Mouse (Mus musculus) midbrain, postnatal 0 days (tissue): Measurements from ENCODE around the gene Sufu. TPM values are rescaled to one million over a fixed set of nuclear protein-coding genes. Genes with fewer than 3 reads are reported as not detected.

ENCODE experiments used
- ATAC-seq: fragments of 200-750 bp; cut with Nextera tagmentation; 2 replicates; pipeline ENCODE4 v1.8.0; 2017; ENCODE audit warnings: moderate number of reproducible peaks, mild to moderate bottlenecking, moderate TSS enrichment, moderate library complexity; ENCODE audit not compliant: low FRiP score
- DNase-seq: peaks from one replicate; pipeline ENCODE4 v3.0.0-alpha.2; 2015; ENCODE audit warnings: low spot score
- H3K27ac ChIP-seq: fragments of 300-500 bp; sonication (generic); 2 replicates; pipeline ENCODE4 v1.5.1; 2014; ENCODE audit warnings: low read depth, mild to moderate bottlenecking, low read length, mixed read lengths
- H3K27me3 ChIP-seq: fragments of 300-500 bp; sonication (generic); 2 replicates; pipeline ENCODE4 v1.6.1; 2014; ENCODE audit warnings: low read length, control low read depth, mixed read lengths; ENCODE audit not compliant: insufficient read depth
- H3K36me3 ChIP-seq: fragments of 300-500 bp; sonication (generic); 2 replicates; pipeline ENCODE4 v1.6.1; 2014; ENCODE audit warnings: low read length, control low read depth, mixed read lengths; ENCODE audit not compliant: insufficient read depth
- H3K4me1 ChIP-seq: fragments of 300-500 bp; sonication (generic); 2 replicates; pipeline ENCODE4 v1.6.1; 2014; ENCODE audit warnings: mild to moderate bottlenecking, control low read depth, antibody characterized with exemption, low read length, mixed read lengths; ENCODE audit not compliant: insufficient read depth
- H3K4me2 ChIP-seq: fragments of 300-500 bp; sonication (generic); 2 replicates; pipeline ENCODE4 v1.6.1; 2014; ENCODE audit warnings: low read depth, mild to moderate bottlenecking, low read length, mixed read lengths; ENCODE audit not compliant: poor library complexity, severe bottlenecking
- H3K4me3 ChIP-seq: fragments of 300-500 bp; sonication (generic); 2 replicates; pipeline ENCODE4 v1.5.1; 2014; ENCODE audit warnings: low read depth, mild to moderate bottlenecking, low read length, moderate library complexity
- H3K9ac ChIP-seq: fragments of 300-500 bp; sonication (generic); replicated peaks from 2 replicates; pipeline ENCODE4 v1.6.1; 2014; ENCODE audit warnings: mild to moderate bottlenecking, low read length, moderate library complexity, mixed read lengths; ENCODE audit not compliant: poor library complexity, severe bottlenecking
- H3K9me3 ChIP-seq: fragments of 300-500 bp; sonication (generic); 2 replicates; pipeline ENCODE4 v1.6.1; 2016; ENCODE audit warnings: low read length, control low read depth
- CTCF ChIP-seq: IDR thresholded peaks from 2 replicates; pipeline ENCODE4 v1.5.1; 2016; ENCODE audit warnings: antibody characterized with exemption, mild to moderate bottlenecking
- WGBS: fragments of 180-500 bp; shearing (Covaris S2); extraction: QIAGEN DNeasy Blood & Tissue Kit; methylation state at CpG from one replicate; pipeline ENCODE4 v1.1.7; 2014; 5-methylcytosine and 5-hydroxymethylcytosine counted together
- polyA plus RNA-seq: library from polyadenylated mRNA; unstranded; fragments of >200 nt; fragmentation: Nextera tagmentation; extraction: Ambion mirVana; gene quantifications from 2 replicates; pipeline ENCODE4 v1.2.1, GENCODE M21; 2015
- total RNA-seq: library from RNA; depleted of rRNA; stranded (reverse); fragments of >200 nt; gene quantifications from 2 replicates; pipeline ENCODE4 v1.2.3, GENCODE M21; 2014

Gene Sufu
- total and polyA plus RNA-seq, 2 experiments from 2014 or later, result 11.5 to 13.2 TPM

- Histone ChIP-seq H3K27ac (no peak overlapping the region), H3K9me3 (no peaks in the 10 kb centered on the region; the same call in 1 of the 2 replicates), H3K36me3 (peaks cover 3% of the 10 kb centered on the region; the same call in 1 of the 2 replicates), H3K27me3 (no peaks in the 10 kb centered on the region), H3K9ac (no peak overlapping the region), H3K4me2 (no peak overlapping the region), H3K4me1 (no peaks in the 10 kb centered on the region), H3K4me3 (no peak overlapping the region)
- DNase-seq (no peak), ATAC-seq (no peak)
- no peak for TF ChIP-seq CTCF
- 94% methylated on average over 1 of the region's 1 CpGs for WGBS
Measured at GRCm38 (mm10) chr19:46489448-46489847, 92.8 kb downstream of the Sufu start.

GRCm38 (mm10) chr19:46490634-46491033 is 93.9 kb downstream of the Sufu start:
- H3K9ac ChIP-seq, result no peak overlapping the region
- no peaks in the 10 kb centered on the region; the same call in 1 of the 2 replicates for H3K9me3 ChIP-seq
- no peak; the same call in 1 of the 2 replicates for TF ChIP-seq CTCF
- ATAC-seq (no peak), DNase-seq (no peak)
- no peak overlapping the region for H3K27ac ChIP-seq
- H3K36me3 ChIP-seq, result peaks cover 3% of the 10 kb centered on the region; the same call in 1 of the 2 replicates
- no peaks in the 10 kb centered on the region for H3K27me3 ChIP-seq
- H3K4me2 ChIP-seq, result no peak overlapping the region
- H3K4me3 ChIP-seq, result no peak overlapping the region
- no peaks in the 10 kb centered on the region for H3K4me1 ChIP-seq
- WGBS, result 6% methylated on average over 2 of the region's 2 CpGs

GRCm38 (mm10) chr19:46495136-46495535 is 98.4 kb downstream of the Sufu start:
- H3K4me1 ChIP-seq, result no peaks in the 10 kb centered on the region
- TF ChIP-seq CTCF, result no peak
- H3K4me3 ChIP-seq, result no peak overlapping the region
- ATAC-seq (no peak), DNase-seq (no peak)
- H3K4me2 ChIP-seq, result no peak overlapping the region
- H3K27ac ChIP-seq, result no peak overlapping the region
- no peaks in the 10 kb centered on the region; the same call in 1 of the 2 replicates for H3K9me3 ChIP-seq
- no peak overlapping the region for H3K9ac ChIP-seq
- WGBS, result 77% methylated on average over 8 of the region's 8 CpGs
- H3K36me3 ChIP-seq, result no peaks in the 10 kb centered on the region
- H3K27me3 ChIP-seq, result no peaks in the 10 kb centered on the region

- no peak overlapping the region for H3K9ac ChIP-seq
- no peaks in the 10 kb centered on the region for H3K27me3 ChIP-seq
- H3K9me3 ChIP-seq, result no peaks in the 10 kb centered on the region; the same call in 1 of the 2 replicates
- ATAC-seq (no peak), DNase-seq (no peak)
- H3K4me2 ChIP-seq, result no peak overlapping the region
- no peak overlapping the region for H3K4me3 ChIP-seq
- WGBS, result 60% methylated on average over 2 of the region's 2 CpGs
- no peaks in the 10 kb centered on the region for H3K36me3 ChIP-seq
- TF ChIP-seq CTCF, result no peak
- H3K4me1 ChIP-seq, result no peaks in the 10 kb centered on the region
- no peak overlapping the region for H3K27ac ChIP-seq
Measured at GRCm38 (mm10) chr19:46497230-46497629, 100.5 kb downstream of the Sufu start.

- Histone ChIP-seq H3K9ac (no peak overlapping the region), H3K27ac (peak overlapping the region; percentile 60), H3K4me3 (peak overlapping the region; percentile 99), H3K4me2 (peak overlapping the region; percentile 28), H3K4me1 (no peaks in the 10 kb centered on the region), H3K36me3 (no peaks in the 10 kb centered on the region), H3K27me3 (no peaks in the 10 kb centered on the region), H3K9me3 (no peaks in the 10 kb centered on the region)
- WGBS, result 0% methylated on average over 3 of the region's 3 CpGs
- no peak for ATAC-seq
- no peak for TF ChIP-seq CTCF
- no peak for DNase-seq
Measured at GRCm38 (mm10) chr19:46499539-46499835, 102.8 kb downstream of the Sufu start.

- no peak for TF ChIP-seq CTCF
- no peaks in the 10 kb centered on the region for H3K27me3 ChIP-seq
- H3K4me1 ChIP-seq, result peaks cover 4% of the 10 kb centered on the region; the same call in 1 of the 2 replicates
- ATAC-seq, result peak; percentile 88
- H3K9me3 ChIP-seq, result no peaks in the 10 kb centered on the region
- peak overlapping the region; percentile 97 for H3K9ac ChIP-seq
- H3K27ac ChIP-seq, result peak overlapping the region; percentile 100
- H3K4me2 ChIP-seq, result peak overlapping the region; percentile 98
- H3K4me3 ChIP-seq, result peak overlapping the region; percentile 99
- no peaks in the 10 kb centered on the region for H3K36me3 ChIP-seq
- 0% methylated on average over 47 of the region's 52 CpGs for WGBS
- DNase-seq, result peak; percentile 100
Measured at GRCm38 (mm10) chr19:46499836-46500580, 103.3 kb downstream of the Sufu start.
